Mouse (Mus musculus) embryo, embryonic 10 days (tissue): ENCODE results near the gene Lima1.
"Not testable (repeated sequence)": the region's sequence is repeated elsewhere in the genome, so short reads cannot be mapped to it uniquely, and the experiment has no call there.

Experiments used
- DNase-seq: peaks from one replicate; pipeline ENCODE4 v3.0.0-alpha.2; 2015; ENCODE audit warnings: low spot score

Lima1 gene

DNA sequence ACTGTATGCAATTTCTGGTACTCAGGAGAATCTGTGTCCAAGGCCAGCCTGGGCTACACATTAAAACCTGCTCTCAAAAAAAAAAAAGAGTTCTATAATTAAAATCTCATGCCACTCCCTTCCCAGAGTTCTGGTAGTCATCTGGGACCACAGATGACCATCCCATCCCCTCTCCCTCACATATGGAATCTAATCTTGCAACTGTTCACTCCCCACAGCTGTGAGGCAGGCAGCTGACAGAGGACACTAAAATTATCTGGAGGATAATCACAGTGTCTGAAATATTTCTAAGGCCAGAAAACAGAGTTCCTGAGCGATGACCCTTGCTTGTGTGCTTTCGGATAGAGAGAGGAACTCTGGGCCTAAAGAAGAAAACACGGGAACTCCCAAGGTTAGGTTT is 40.6 kb downstream of the Lima1 start:
- DNase-seq, result no peak

DNA sequence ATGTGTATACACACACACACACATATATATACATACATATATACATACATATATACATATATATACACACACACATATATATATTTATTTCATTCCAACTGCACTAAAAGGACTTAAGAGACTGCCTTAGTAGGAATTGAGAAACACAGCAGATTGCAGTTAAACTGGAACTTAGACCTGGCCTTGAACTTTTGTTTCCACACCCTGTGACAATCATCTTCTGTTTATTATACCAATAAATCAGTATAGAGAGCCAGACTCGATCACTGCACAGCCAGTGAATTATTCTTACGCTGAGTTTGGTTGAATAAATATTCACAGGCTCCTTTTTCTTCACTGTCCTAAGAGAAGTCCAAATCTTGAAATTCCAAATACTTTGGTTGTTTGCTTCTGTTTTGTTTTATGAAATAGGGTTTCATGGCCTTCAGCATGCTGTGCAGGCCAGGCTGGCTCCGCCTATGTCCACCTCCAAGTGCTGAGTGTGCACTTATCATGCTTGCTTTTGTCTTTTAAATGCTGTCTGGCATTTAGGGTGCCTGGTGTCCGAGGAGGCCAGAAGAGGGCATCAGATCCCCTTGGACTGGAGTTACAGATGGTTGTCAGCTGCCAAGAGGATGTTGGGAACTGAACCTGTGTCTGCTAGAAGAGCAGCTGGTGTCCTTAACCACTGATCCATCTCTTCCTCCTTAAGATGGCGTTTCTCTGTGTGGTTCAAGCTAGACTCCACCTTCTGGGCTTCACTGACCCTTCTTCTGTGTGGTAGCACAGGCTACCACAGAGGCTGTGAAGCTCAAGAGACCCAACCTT is 41.4 kb downstream of the Lima1 start:
- DNase-seq, result no peak

DNA sequence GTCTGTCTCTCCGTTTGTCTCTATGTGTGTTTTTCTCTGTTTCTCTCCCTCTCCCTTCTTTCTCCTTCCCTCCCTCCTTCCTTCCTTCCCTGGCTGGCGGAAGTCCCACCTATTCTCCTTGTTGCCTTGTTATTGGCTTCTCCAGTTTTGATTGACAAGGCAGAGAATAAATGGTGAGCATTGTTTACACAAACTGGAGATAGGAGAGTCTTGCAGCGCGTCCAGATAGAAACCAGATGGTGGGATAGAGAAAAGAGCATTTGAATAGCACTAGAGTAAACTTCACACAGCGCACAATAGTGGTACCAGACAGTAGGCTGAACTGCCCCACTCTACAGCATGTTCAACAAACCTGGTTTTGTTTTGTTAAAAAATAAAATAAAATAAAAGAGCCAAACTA is 43.7 kb downstream of the Lima1 start:
- peak; percentile 53 for DNase-seq

DNA sequence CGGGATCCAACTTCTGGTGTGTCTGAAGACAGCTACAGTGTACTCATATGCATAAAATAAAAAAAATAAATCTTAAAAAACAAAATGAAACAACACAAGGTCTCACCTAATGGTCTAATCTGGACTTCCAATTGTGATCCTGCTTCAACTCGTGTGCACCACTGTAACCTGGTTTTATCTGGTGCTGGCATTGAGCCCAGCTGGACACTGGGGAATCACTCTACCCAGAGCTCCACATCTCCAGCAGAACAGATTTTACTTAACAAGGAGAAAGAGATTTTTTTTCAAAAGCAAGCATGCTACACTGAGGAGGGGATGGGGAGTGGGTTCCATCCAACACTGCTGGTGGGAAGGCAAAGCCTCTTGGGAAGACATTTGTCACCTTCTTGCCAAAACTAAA is 47.2 kb downstream of the Lima1 start:
- no peak for DNase-seq

DNA sequence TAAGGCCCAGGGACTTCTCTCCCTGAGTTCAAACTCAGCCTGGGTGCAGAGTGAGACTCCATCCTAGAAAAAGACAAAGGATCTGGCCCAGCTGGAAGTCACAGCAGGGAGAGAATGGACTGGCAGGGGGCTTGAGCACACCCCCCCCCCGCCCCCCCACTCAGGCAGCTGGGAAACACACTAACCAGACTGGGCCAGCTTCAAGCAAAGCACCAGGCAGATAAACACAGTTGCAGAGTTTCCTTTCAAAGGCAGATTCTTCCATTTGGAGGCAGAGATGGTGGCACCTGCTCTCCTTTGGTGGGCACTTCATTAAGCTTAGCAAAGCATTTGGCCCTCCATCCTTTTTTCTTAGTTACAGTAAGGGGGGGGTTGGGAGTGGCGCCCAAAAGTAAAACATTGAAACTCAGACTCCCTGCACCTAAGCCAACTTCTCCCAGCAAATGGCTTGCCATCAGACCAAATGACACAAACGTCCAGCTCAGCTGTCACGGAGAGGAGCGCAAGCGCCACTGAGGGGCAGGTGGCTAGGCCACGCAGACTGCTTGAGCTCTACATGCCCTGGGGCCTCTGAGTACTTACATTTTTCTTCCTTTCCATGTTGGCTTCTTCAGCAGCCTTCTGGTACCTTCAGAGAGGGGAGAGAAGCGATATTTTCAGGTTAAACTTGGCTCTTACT is 48.9 kb downstream of the Lima1 start:
- no peak for DNase-seq

DNA sequence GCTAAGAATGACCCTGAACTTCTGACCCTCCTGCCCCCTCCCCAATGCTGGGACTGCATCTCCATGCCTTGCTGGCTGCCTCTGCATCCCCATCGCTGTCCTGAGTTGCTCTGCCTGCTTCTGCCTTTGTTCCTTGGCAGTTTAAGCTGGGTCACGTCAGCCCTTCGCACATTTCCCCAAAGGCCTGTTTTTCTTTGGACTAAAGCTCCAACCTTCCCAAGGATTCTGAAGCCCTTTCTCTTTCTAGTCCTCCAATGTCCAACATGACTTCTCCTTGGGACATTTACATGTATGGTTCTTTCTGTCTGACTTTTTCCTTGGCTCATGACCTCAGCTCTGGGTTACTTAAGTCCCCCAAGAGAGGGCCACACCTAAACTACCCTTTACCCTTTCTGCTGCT is 50.0 kb downstream of the Lima1 start:
- no peak for DNase-seq

DNA sequence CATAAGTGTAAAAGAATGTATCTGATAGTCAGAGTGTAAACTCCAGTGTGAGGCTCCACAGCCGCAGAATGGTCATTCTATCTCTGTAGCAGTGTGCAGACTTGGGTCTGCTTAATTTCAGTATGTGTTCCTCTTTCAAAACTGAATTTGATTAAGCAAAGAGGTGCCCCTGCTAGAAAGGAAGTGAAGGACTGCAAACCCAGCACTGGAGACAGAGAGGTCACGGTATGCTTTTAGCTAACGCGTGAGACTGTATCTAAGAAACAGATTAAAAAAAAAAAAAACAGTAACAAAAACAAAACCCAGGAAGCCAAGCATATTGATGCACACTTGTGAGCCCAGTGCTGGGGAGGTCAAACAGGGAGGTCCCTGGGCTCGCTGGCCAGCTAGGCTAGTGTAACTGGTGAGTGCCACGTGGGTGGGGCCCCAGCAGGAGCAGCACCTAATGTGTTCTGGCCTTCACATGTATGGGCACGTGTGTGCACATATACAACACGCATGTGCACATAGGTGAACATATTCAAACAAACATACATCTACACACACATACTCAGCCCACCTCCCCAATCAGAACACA is 51.8 kb downstream of the Lima1 start:
- DNase-seq, result no peak

DNA sequence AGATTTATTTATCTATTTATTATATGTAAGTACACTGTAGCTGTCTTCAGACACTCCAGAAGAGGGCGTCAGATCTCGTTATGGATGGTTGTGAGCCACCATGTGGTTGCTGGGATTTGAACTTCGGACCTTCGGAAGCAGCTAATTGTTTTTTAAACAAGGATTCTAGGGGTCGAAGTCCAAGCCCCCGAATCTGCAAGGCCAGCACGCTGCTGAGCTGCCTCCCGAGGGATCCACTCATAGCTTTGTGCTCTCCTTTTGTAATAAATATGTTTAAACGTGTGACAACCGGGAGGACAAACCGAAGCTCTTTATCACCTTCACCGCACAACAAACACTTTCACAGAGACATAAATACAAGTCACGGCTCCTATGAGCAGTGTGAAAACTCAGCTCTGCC is 52.8 kb downstream of the Lima1 start:
- DNase-seq, result not testable (repeated sequence)

DNA sequence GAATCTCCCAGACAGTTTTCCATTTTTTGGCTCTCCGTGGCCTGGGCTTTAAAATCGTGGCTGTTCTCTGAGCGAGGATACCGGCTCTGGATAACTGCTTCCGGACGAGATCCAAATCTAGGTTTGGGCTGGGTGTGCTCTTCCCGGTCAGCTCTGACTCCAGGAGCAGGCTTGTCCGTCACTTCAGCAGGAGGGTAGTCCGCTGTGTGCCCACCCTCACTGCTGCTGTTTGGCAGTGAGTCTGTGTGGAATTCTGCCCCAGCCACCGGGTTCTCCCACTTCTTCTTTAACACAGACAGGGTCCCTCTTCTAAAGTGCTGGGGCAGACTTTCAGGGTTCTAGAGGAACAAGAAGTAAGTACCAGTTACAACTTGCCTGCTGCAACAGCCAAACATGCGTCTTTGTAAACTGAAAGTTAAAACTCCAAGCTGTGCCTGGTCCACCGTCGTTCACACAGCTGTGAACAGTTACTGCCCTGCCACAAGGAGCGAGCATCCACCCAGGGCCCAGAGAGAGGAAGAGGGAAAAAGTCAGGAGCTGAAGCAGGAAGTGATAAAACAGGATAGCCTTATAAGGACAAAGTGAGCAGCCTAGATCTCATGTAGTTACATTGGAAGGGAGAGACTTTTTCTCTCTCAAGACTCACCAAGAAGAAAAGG is 55.5 kb downstream of the Lima1 start:
- DNase-seq, result peak; percentile 71

DNA sequence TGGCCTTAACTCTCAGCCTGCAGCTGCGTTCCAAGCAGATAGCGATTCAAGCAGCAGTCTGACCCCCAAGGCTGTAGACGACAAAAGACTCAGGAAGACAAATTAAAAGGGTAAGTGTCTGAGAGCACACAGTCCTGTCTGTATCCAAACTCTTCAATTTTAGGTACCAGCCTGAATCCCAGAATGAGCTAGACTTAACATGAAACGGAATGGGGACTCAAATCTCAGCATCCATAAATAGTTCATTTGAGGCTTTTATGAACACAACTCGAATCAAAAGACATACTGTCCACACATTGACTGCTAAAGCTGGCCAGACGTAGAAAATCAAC is 56.2 kb downstream of the Lima1 start:
- no peak for DNase-seq

DNA sequence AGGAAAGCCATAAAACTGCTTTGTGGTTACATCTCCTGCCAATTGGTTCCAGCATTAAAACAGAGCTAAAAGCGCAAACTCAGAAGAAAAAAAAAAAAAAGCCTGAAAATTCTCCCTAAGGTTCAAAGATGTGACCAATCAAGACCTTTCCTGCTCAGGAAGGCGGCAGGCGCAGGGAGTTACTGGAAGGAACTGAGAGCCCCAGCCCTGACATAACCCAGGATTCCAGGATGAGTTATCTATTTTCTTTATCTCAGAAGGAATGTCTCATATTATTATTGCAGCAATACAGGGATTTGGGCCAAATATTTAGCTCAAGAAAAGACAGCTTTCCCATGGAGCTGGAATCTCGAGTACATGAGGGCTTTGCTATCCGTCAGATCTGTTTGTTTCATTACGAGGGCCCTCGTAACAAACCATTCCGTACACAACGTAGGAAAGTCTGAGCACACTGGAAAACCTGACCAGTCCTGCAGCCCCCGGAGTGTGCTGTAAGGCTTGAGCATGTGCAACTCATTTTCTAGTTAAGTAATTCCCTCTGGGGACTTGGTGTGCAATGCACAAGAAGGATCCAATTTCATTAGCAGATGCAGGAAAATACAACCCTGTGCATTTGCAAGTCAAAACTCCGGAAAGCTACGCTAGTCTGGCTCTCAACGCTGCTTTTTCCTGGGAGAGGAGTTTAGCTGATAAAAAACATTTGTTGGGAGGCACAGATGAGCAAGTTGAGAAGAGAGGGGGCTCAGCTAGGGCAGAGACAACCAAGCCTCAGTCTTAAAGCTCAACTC is 56.7 kb downstream of the Lima1 start:
- DNase-seq, result peak; percentile 87

DNA sequence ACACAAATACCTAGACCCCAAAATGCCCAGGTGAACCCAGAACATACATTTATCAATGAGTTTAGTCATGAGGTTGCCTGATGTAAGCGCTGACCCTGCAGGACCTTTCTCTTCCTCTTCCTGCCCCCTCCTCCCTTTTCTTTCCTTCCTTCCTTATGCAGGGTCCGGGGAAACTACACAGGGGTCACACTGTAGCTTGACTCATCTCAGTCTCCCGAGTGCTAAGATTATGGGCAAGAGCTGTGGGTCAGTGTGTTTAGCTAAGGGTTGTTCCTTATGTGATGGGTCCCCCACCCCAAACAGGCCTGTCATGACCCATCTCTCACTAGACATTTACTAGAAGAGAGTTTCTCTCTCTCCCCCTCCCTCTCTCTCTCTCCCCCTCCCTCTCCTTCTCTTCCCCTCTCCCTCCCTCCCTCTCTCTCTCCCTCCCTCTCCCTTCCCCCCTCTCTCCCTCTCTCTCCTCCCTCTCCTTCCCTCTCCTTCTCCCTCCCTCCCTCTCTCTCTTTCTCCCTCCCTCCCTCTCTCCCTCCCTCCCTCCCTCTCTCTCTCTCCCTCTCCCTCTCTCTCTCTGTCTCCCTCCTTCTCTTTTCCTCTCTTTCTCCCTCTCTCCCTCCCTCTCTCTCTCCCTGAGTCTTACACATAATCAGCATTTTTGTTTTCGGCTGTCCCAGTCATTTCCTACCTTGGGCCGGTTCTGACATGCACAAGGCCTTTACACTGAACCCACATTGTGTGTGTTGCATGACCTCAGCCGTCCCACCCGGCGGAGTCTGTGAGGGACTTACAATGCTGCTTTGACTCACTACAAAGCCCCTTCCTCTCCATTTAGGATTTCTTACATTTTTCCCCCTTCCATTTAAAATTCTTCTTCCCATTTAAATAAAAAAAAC is 57.7 kb downstream of the Lima1 start:
- DNase-seq, result peak; percentile 61

DNA sequence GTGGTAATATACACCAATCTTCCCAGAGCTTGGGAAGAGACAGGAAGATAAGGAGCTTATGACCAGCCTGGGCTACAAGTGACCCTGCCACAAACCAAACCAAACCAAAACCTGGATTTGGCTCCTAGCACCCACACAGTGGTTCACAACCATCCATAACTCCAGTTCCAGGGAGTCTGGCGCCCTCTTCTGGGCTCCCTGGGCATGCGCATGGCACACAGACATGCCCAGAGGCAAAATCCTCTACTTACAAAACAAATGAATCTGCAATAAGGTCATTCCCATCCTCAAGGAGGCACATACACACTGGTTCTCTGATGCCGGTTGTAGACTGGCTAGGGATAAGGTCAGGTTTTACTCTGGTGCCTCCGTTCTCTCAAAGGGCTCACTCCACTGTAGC is 59.3 kb downstream of the Lima1 start:
- DNase-seq, result no peak

DNA sequence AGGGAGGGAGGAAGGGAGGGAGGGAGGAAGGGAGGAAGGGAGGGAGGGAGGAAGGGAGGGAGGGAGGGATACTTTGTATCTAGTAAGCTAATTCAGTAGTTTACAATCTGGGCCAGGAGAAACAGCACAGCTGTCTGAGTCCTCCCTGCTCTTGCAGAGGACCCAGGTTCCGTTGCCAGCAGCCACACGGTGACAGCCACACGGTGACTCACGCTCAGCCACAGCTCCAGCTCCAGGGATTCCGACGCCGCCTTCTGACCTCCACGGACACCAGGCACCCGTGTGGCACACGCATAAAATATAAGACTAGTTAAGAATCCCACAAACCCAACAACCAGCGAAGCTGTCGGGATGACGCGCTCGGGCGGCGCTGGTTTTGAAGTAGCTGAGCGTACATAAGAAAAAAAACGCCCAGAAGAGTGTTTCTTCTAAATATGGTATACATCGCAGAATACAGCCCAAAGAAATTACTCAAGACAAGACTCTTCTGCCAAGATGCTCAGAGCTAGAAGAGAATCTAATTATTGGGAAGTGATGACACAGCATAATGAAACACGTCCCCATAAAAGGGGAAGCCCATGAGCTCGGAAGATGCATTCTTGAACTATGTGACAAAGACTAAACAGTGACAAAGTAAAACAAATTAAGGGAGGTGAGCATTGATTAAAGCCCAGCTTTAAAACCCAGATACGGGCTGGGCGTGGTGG is 60.5 kb downstream of the Lima1 start:
- DNase-seq, result no peak

DNA sequence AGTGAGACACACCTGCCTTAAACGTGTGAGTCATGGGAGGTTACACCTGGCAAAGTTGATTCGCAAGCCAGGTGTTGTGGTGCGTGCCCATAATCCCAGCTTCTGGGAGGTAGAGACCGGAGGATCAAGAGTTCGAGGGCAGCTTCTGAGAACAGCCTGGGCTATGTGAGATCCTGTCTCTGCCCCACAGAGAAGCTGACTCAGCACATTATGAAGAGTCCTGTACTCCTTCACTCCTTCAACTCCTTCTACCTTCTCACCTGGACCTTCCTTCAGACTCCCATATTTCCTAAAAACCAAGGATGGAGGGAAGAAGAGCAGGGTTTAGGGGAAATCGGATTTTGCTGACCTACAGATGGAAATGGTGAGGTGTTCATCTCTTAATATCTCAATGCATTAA is 61.6 kb downstream of the Lima1 start:
- DNase-seq, result no peak

DNA sequence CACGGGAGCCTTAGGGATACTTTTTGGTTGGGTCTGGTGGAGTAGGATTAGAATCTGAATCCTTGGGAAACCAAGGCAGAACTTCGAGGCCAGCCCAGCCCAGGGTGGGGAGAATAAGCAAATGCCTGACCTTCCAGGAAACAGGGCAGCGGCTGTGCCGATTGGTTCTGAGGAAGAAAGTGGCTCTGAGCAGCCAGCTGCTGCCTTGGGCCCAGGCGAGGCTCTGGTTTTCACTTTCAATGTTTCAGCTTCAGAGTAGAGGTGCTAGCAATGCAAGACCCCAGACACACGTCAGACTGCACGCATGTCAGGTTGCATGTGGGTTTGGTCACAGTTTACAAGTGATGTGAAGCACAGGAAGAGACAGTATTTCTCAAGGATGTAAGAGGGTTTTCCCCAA is 63.2 kb downstream of the Lima1 start:
- DNase-seq, result no peak

DNA sequence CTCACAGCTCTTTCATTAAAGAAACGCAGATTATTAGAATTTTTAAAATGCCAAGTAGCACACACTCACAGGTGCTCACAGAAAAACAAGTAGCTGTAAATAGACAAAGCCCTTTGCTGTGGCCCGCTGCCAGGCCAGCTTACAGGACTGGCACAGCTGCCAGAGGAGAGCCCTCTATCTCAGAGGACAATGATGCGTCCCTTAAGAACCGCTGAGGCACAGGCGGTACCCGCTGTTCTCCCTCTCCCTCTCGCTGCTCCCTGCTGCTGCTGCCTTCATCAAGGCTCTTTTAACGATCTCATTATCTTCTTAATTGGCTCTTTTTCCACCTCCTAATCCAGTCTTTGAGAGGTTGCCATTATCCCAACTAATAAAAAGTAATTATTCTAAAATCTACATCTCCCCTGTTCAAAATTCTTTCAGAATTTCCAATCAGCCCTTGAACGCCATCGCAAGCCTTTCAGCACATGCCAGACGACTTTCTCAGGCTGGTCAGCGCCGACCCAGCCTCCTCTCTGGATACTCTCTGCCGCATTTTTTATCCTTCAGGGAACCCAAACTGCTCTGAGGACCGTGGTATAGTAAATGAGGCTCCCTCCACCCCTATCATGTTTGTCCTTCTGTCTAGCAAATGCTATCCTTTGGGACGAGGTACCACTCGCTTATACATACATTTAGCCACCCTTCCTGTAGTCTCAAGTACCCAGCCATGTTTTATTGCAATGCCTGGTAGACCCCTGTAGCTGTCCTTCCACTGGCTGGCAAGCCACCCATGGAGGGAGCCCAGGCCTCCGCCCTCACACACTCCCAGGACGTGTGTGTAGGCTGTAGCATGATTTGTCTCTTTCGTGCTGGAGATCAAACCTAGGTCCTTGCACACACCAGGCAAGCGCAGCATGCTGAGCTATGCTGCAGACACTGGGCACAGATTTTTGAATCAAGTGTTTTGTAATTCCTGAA is 67.2 kb downstream of the Lima1 start:
- DNase-seq, result peak; percentile 32

DNA sequence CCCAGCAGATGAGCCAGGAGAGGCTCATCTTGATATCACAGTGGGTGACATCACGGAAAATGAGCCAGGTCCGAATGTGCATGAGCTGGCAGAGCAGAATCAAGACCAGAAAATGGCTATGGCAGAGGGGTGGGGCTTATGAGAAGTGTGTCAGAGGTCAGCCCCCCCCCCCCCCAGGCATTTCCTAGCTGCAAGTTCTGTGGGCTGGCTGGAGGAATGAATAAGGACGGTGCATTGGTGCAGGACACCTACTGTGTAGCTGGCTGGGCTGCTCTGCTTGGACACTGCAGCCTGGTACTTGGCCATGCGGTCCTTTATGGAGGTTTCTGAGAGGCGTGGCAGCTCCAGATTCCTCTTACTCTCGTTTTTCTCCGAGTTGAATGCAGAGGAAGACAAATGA is 69.1 kb downstream of the Lima1 start:
- peak; percentile 72 for DNase-seq

DNA sequence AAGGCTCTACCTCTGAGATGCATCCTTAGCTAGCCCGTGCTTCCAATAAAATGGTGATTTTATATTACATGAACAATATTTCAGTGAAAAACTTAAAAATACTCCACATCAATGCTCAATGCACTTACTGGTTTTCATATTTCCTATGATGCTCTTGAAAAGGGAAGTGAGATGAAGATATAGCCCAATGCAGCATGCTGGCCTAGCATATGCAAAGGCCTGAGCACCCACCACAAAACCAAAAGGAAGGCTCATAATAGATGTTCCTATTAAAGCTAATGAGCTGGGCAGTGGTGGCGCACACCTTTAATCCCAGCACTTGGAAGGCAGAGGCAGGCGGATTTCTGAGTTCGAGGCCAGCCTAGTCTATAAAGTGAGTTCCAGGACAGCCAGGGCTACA is 69.6 kb downstream of the Lima1 start:
- DNase-seq, result no peak
